Mouse (Mus musculus) spleen, postnatal 4 days (tissue): ENCODE results near the gene Lemd2.

ENCODE experiments used
- DNase-seq, 2 experiments: peaks; one replicate each; pipeline ENCODE4 v3.0.0; 2022; ENCODE audit warnings: low spot score in 2 of 2

Lemd2 gene

DNA sequence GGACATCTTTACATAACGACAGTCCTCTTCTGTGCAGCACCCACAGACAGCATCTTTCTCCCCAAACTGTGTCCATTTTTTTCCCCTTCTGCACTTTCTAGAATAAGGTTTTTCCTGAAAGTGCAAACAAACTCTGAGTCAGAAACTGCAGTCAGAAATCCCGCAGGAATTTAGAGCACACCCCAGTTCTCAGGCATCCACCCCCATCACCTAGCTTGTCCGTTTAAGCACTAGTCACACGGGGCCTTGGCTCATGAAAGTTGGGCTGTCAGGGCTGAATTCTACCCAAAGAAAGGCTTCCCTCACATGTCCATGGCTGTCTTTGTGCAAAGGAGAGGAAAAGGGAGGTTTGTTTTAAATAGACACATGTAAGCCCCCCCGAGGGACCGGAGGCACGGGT, 23.0 kb upstream of the Lemd2 start:
- DNase-seq = no peak

DNA sequence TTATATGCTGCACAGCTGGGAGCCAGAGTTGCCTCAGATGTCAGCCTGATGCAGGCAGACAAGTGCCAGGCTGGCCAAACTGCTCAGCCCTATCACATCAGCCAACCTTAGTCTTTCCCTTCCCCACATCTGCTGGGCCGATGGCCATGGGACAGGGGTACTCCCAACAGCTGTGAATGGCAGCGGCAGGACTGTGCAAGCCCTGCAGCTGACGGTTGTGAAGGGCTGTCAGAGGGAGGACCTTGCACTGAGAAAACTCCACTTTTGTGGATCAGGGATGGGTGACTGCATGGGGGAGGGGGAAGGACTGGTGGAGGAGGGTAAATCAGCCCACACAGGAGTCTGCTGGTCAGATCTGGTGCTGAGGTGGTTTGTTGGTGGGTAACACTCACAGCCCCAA, 22.4 kb upstream of the Lemd2 start:
- DNase-seq = no peak

DNA sequence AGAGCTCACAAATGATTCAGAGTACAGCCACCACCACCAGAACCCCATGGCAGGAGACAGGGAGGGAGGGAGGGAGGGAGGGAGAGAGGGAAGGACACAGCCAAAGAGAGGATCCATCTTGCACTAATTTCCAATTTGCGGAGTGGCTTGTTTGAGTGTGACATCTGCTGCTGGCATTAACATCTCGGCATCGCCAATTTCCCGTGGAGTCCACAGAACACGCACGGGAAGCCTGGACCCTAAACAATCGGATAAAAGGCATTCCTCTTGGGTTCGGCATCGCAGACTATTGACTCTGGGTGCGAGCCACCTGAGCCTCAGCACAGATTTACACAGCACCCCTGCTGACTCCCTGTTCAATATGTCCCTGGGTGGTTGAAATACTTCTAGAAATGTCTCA, 21.5 kb upstream of the Lemd2 start:
- no peak for DNase-seq

DNA sequence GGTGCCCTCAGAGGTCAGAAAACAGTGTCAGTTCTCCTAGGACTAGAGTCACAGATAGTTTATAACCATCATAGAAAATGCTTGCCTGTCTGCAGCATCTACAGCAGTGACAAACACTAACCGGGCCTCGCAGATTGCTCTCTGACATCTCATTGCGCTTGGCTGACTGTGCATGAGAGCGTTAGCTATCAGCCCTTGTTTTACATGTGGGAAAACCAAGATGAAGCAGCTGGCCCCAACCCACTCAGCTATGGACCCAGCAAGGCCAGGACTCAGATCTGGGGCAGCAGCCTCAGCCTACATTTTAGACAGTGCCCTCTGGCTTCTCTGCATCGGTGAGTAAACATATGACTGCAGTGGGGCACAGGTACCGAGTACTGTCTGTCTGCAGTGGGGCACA, 19.6 kb upstream of the Lemd2 start:
- no peak for DNase-seq

DNA sequence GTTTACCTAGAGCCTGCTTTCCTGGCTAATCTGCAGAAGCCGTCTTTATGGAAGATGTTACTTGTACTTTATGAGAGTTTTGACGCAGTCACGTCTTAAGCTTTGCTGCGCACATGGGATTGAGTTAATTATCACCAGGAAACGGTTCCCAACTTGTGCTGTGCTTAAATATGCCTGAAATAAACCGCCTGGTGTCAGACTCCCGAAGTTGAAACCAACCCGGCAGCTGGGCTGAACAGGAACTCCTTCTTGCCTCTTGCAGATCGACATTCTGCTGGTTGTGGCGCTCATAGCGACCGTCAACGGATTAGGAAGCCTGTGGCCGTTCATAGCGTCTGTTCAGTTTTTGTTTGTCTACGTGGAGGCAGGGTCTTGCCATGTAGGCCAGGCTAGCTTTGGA, 17.3 kb upstream of the Lemd2 start:
- DNase-seq = no peak

DNA sequence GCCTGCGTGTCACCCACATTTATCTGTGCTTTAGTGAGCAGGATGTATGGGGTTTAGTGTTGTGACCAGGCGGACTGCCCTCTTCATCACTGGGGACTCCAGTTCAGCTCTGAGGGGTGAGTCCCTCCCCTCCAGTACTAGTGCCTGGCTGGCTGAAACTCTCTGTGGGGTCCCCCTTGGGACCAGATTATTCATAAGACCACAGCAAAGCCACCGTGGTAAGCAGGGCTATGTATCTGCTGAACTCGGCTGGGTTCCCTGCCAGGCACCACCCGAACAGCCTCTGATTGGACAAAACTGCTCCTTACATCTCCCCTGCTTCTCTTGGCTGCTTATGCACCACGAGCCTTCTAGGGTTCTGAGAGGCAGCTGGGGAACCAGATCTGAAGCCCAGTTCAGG, 14.6 kb upstream of the Lemd2 start:
- DNase-seq = no peak

DNA sequence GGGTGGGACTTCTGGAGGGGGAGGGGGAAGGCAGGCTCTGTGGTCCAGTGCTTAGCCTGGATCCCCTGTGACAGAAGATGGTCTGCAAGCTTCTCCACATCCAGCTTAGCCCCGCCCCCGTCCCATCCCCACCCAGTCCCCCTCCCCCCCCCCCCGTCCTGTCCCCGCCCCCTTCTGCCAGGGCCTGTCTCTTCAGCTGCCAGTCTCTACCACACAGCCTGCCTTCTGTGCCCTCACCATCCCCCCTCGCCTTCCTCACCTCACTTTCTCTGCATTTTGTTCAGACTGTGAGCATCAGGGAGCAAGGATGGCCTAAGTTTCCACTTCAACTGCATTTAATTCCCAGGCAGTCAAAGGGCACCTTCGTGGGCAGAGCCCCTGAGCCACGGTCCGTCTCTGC, 14.1 kb upstream of the Lemd2 start:
- DNase-seq = no peak

DNA sequence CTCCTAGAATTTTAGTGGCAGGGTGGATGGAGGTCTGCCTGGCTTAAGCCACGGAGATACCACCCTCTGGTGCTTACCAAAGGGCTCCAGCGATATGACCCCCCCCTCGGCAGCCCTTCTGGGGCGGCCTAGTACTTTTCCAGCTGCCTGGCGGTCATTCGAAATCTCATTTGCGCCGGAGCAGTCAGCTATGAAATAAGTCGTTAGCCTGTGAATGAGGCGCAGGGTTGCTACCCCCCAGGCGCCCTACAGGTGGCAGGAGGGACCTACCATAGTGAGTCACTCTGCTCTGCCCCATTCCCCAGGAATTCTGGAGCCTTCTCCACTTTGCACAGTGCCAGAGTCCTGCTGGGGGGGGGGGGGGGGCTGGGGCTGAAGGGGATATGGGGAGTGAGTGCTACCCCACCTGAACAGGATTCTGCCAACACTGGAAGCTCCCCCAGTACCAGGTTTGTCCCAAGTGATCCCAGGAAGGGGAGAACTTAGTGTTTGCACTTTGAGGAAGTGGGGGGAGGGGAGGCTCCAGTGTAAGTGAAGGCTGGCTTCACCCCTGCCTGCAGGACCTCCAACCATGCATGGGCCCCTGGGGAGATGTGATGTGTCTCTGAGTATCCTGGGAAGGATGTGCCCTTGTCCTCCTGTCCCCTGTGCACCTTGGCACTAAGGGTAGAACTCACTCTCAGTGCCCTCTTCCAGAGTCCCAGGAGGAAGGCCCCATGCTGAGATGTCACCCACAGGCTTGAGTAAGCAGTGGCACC, 8.7 kb upstream of the Lemd2 start:
- DNase-seq = no peak

DNA sequence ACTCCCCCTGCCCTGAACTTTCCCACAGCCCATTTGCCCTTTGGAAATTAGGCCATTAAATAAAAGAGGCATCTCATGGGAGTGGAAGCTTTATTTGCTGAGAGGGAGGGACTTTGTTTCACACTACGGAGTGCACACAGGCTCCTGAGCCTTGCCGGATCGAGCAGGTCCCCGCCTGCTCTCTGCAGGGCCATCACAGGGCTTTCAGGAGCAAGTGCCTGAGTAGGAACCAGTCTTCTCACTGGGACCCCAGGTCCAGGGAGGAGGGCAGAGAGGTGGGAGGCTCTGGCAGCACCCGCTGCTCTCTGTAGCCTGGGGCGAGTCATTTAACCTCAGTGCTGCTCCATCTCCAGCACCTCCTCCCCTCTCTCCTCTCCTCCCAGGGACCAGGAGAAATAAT, 7.7 kb upstream of the Lemd2 start:
- DNase-seq = no peak

DNA sequence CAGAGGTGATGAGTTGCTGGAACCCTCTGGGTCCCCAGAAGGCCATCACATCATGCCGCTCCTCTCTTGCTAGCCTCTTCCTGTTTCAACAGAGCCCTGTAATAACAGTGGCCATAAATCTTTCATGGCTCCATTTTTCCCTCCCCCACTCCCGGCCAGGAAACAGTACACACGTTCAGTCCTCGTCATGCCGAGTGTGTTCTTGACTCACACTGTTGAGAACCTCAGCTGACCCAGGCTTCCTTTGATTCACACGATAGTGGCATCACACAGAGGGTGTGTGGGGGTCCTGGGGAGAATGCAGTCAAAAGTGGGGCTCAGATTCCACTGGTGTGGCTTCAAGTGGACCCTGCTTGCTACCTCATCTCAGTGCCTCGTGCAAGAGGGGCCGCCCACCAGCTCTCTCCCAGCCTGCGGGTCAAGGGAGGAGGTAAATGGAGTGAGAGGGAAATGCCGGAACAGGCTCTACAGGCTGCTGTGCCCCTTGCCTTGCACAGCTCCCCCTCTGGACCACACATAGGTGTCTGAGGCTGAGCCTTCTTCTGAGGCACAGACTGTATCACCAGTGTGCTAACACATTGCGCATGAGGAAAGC, 2.9 kb upstream of the Lemd2 start:
- no peak for DNase-seq

DNA sequence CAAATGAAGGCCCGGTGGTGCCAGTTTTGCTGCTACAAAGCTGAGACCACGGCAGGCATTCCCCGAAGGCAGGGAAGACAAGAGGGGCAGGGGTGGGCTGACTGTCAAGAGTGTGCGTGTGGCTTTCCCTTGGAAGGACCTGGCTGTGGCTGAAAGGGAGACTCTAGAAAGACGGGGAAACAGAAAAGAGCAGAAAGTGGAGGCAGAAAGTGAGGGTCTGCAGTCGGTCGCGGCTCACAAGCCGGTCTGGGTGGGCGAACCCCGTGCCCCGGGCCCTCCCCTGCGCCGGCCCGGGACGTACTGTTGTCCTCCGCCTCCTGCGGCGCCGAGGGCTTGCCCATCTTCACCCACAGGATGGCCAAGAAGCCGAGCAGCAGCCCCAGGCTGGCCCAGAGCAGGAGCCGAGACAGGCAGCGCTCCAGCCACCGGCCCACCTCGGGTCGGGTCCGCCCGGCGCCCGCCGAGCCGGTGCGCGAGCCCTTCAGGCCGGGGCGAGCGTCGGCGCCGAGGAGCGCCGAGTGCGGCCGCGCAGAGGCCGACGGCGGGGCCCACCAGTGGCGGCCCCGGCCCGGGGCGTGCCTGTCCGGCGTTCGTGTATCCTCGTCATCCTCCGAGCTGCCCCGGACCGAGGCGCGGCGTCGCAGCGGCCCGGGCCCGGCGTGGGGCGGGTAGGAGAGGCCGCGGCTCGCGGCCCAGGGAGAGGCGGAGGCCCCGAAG, 753 bp downstream of the Lemd2 start:
- peak; percentile 56 to 81 for DNase-seq

DNA sequence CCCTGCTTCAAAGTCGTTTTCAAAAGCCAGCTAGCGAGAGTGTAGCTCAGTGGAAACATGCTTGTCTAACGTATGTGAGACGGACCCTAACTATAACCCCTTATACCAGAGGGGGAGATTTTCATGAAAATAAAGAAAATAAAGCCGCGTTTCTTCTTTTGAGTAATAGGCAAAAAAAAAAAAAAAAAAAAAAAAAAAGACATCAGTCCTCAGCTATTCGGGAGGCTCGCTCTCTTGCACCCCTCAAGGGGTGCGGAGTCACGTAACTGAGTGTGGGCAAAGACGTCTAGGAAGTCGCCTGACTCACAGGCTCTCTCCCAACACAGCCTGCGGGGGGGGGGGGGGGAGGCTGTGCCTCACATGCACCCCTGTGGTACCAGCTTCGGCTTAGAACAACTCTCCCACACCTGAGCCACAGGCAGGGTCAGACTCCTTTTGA, 1.3 kb downstream of the Lemd2 start:
- DNase-seq = no peak

DNA sequence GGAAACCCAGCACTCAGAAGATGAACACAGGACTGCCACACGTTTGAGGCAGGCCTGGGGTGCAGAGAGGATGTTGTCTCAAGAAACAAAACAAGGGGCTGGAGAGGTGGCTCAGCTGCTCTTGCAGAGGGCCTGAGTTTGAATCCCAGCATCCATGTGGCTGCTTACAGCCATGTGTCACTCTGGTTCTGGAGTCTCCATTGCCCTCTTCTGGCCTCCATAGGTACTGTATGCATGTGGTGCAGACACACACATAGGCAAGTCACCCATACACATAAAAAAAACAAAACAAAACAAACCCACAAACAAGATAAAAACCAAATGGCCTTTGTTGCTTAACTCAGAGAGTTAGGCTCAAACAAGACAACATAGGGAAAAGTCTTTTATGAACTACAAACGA, 2.3 kb downstream of the Lemd2 start:
- peak in 1 of 2 experiments; percentile 50 for DNase-seq

DNA sequence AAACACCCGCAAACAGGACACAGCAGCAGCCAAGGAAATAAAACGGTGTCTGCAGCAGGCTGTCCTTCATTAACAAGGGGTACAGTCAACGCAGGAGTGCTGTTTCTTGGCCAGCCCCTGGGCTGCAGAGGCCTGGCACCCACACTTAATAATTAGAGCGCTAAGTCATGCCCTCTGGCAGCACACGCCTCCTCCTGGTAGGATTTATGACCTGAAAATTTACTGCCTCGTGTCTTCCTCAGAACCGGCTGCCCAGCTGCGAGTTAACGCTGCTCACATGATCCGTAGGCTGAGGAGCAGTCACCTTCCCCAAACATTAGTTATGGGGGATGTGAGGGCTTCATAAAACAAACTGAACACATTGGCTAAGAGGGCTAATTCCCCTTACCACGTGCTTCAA, 3.5 kb downstream of the Lemd2 start:
- DNase-seq = no peak

DNA sequence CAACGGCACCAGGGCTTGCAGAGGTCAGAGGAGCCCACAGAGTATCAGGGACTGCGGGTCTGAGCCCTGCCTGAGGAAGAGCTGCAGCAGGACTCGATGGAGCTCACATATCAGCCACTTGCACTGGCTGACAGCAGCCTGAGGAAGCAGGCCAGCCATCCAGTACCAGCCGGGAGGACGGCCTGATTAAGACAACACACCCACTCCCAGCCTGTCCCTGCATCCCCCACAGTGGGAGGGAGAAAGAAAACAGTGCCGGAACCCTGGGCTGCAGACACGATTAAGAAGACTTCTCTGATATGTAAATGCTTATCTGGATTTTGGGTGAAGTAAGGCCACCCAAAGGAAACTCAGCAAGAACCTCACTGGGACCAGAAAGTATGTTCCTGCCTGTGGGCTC, 4.4 kb downstream of the Lemd2 start:
- no peak for DNase-seq

DNA sequence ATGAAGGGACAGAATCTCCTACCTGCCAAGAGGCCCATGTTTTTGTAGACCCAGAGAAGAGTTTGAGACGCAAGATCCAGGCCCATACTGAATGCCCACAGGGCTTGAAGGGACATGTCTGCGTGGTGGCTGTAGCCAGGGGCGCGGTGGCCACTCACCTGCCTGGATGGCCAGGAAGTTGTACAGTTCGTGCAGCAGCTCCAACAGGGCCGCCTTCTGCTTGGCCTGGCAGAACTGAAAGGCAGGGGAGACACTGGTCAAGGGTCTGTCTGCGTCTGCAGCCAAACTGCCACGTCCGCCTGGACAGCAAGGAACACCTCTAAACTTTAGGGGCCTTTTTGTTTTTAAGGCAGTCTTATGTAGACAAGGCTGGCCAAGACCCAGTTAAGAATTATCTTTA, 5.1 kb downstream of the Lemd2 start:
- DNase-seq = no peak

DNA sequence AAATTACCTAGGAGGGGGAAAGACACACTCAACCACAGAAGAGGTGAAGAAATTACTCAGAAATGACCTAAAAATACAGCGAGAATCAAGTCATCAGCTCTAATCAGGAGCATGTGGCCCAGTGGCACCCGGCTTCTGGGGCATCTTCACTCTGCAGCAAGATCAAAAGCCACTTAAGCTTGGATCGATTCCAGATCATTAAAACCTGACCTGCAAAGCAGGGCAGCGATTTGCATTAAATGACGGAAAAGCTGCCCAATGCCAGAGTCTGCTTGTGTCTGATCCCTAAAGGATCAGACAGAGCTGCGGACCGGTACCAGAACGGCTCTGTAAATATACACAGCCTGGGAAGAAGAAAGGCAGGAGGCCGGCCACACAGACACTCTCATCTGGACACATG, 8.1 kb downstream of the Lemd2 start:
- DNase-seq = no peak

DNA sequence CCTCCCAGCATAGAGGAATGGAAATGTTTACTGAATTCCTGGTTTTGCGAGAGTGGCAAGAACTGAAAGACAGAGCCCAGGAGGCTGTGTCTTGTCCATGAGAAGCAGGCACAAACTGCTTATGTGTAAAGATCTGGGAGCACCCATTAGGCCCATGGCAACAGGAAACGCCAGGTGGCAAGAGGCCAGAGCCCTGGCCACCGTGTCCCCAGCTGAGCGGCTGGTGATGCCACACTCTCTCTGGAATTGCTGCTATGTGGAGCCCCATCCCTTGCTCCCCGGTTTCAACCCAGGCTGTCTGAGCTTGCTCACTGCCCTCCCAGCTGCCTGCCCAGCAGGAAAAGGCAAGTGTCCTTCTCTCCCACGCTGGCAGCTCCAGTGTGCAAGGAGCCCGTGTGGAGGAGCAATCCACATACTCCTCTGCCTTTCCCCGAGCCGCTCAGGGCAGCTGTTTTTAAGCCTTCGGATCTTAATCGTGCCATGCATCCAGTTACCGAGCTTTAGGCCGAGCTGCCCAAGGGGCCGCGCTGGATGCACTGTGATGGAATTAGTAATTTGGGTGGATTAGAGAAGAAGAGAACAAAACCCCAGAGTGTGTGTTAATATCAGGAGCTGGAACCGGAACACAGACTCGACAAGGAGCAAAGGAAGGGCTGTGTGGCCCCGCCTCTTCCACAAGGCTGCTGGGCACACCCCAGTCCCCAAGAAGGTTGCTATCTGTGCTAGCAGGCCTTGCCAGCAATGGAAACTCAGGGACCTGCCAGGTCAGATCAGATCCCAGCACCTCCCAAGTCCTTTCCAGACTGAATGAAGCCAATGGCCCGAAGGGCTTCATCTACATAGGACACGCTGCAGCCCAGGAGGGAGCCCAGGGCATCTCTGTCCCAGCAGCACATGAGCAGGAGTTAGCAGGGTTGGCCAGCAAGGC, 9.7 kb downstream of the Lemd2 start:
- DNase-seq = peak in 1 of 2 experiments; percentile 52

DNA sequence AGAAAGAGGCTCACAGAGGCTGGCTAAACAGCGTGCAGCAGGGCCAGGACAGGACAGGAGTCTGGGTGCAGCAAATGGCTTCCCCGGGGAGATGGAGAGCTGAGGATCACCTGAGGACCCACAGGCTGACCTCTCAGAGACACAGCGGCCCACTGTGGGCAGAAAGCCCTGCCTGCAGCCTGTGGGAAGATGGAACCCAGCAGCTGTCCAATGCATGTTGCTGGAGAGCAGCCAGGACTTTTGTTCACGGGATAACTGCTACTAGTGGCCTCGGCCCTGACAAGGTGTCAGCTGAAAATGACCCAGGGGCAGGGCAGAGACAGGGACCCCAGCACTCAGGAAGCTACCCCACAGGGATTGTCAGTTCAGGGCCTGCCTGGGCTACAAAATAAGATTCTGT, 12.5 kb downstream of the Lemd2 start:
- DNase-seq = no peak

DNA sequence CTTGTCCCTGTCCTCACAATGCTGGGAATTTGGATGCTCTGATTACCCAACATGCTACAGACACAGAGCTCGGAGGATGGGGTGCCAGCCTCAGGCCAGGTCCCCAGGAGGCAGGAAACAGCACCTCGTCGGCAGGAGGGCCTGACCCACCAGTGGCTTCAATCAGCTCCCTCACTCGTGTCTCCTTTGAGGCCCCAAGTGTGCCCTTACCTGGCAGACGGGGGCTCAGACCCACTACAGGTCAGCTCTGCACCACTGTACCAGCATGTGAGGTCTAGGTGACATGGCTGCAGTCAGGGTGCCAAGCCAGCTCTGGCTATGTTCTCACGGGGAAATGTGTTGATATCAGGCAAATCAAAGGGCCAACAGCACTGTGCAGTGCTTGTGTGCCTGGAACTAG, 13.1 kb downstream of the Lemd2 start:
- no peak for DNase-seq

DNA sequence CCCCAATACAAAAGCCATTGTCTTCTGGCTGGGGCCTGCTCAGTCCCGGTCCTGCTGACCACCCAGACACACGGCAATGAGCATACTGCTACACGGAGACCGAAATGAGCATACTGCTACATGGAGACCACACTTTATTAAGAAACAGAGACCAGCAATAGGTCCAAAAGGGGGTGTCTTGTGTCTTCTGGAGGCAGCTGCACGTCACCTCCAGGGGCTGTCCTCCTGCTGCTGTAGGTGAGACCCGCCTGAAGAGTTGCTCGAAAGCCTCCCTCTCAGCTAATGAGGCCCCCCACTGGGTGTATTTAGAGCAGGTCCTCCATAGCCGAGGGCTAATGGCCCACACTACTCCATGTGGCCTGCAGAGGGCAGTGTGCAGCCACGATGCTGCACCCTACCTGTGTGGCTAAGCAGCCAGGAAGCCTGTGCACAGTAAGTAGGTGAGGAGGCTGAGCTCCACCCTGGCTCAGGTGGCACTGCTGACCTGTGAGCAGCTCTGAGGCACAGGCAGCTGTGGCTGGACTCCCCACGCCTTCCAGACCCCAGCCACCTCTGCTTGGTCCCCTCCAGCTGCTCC, 14.5 kb downstream of the Lemd2 start:
- peak; percentile 67 to 87 for DNase-seq

DNA sequence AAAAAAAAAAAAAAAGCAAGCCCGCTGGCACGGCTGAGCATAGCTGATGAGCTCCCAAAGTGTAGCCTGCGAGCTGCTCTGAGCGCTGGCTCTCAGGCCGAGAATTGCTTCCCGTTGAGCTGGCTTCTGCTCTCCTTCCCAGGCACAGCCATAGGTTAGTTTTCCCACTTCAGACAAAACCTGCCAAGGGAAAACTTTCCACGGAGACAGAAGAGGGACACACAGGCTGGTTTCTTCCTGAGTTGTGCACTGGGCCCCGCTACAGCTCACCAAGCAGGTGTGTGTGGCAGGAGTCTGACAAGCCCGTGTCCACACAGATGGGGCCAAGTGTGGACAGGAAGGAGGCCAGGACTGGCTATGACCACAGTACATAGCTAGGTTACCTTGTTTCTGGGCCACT, 15.4 kb downstream of the Lemd2 start:
- no peak for DNase-seq
